Mouse (Mus musculus) kidney, embryonic 15.5 days (tissue): Measurements from ENCODE around the gene Jph2. TPM values are rescaled to one million over a fixed set of nuclear protein-coding genes. Genes with fewer than 3 reads are reported as not detected.
A peak's percentile ranks its signal among the peaks of the same experiment; 100 is the strongest.

Source experiments
- ATAC-seq: fragments of 200-750 bp; cut with Nextera tagmentation; replicated peaks from 2 replicates; pipeline ENCODE4 v1.8.0; 2017; ENCODE audit warnings: moderate TSS enrichment; ENCODE audit not compliant: low FRiP score
- H3K27ac ChIP-seq: fragments of 300-500 bp; sonication (generic); 2 replicates; pipeline ENCODE4 v1.5.1; 2015; ENCODE audit warnings: mild to moderate bottlenecking, inconsistent platforms
- H3K27me3 ChIP-seq: fragments of 300-500 bp; sonication (generic); 2 replicates; pipeline ENCODE4 v1.6.1; 2015; ENCODE audit warnings: inconsistent platforms
- H3K36me3 ChIP-seq: fragments of 300-500 bp; sonication (generic); 2 replicates; pipeline ENCODE4 v1.6.1; 2015; ENCODE audit warnings: inconsistent platforms
- H3K4me1 ChIP-seq: fragments of 300-500 bp; sonication (generic); 2 replicates; pipeline ENCODE4 v1.6.1; 2015; ENCODE audit warnings: inconsistent platforms
- H3K4me2 ChIP-seq: fragments of 300-500 bp; sonication (generic); 2 replicates; pipeline ENCODE4 v1.6.1; 2015; ENCODE audit warnings: moderate library complexity, mild to moderate bottlenecking, inconsistent platforms
- H3K4me3 ChIP-seq: fragments of 300-500 bp; sonication (generic); replicated peaks from 2 replicates; pipeline ENCODE4 v1.5.1; 2015; ENCODE audit warnings: mild to moderate bottlenecking, inconsistent platforms
- H3K9ac ChIP-seq: fragments of 300-500 bp; sonication (generic); 2 replicates; pipeline ENCODE4 v1.6.1; 2015; ENCODE audit warnings: mild to moderate bottlenecking, inconsistent platforms
- H3K9me3 ChIP-seq: fragments of 300-500 bp; sonication (generic); replicated peaks from 2 replicates; pipeline ENCODE4 v1.6.1; 2016; ENCODE audit warnings: inconsistent platforms
- WGBS: fragments of 180-500 bp; shearing (Covaris S2); methylation state at CpG from one replicate; pipeline ENCODE4 v1.1.7; 2015; ENCODE audit warnings: mixed read lengths; 5-methylcytosine and 5-hydroxymethylcytosine counted together
- polyA plus RNA-seq: library from polyadenylated mRNA; unstranded; fragments of >200 nt; fragmentation: Nextera tagmentation; extraction: Ambion mirVana; gene quantifications from 2 replicates; pipeline ENCODE4 v1.2.1, GENCODE M21; 2015

Gene Jph2
- 2.5 and 4.2 TPM in 2 replicates for polyA plus RNA-seq

- no peaks in the 10 kb centered on the region for H3K9me3 ChIP-seq
- peak within 1 kb of the TSS; percentile 41 for H3K4me3 ChIP-seq
- peak within 1 kb of the TSS; percentile 35; the same call in 1 of the 2 replicates for H3K9ac ChIP-seq
- ATAC-seq, result peak; percentile 84
- WGBS, result 3% methylated on average over 10 of the region's 10 CpGs
- no peaks in the 10 kb centered on the region for H3K27me3 ChIP-seq
- peaks cover 21% of the 10 kb centered on the region for H3K4me1 ChIP-seq
- H3K36me3 ChIP-seq, result no peaks in the 10 kb centered on the region
- H3K27ac ChIP-seq, result peak within 1 kb of the TSS; percentile 72
- peak within 1 kb of the TSS; percentile 62 for H3K4me2 ChIP-seq
These were observed at the start of gene Jph2 for GRCm38 (mm10) chr2:163397905-163398304. Gene Jph2, minus strand, starts transcription at chr2:163397993.

- Histone ChIP-seq H3K4me2 (no peak overlapping the region), H3K9me3 (no peaks in the 10 kb centered on the region), H3K4me3 (no peak overlapping the region), H3K9ac (no peak overlapping the region), H3K36me3 (no peaks in the 10 kb centered on the region), H3K4me1 (no peaks in the 10 kb centered on the region), H3K27ac (no peak overlapping the region), H3K27me3 (peaks cover 4% of the 10 kb centered on the region; the same call in 1 of the 2 replicates)
- ATAC-seq, result no peak
- 84% methylated on average over 12 of the region's 12 CpGs for WGBS
These were observed 49.6 kb upstream of the Jph2 start for GRCm38 (mm10) chr2:163447375-163447774.

DNA sequence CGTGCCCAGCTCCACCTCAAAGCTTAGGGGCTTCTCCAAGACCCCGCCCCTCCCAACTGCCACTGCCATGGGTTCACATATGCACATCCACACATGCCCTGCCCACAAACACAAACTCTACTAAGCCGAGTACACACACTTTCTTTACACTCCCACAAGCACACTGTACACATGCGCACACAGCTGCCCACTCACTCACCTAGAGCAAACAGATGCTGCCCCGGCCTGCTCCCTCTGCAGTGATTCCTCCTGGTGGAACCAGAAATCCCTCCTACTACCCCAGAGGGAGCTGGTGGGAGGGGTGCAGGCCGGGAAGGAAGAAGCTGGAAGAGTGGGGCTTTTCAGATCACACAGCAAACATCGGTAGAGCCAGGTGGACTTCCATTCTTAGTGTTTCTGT lies 46.2 kb upstream of the Jph2 start:
- H3K9me3 ChIP-seq, result no peaks in the 10 kb centered on the region
- no peak overlapping the region for H3K9ac ChIP-seq
- WGBS, result 66% methylated on average over 7 of the region's 7 CpGs
- H3K4me2 ChIP-seq, result no peak overlapping the region
- H3K4me1 ChIP-seq, result peaks cover 1% of the 10 kb centered on the region
- no peaks in the 10 kb centered on the region for H3K36me3 ChIP-seq
- H3K27me3 ChIP-seq, result peaks cover 6% of the 10 kb centered on the region
- H3K4me3 ChIP-seq, result no peak overlapping the region
- ATAC-seq, result no peak
- no peak overlapping the region for H3K27ac ChIP-seq

- no peak overlapping the region for H3K27ac ChIP-seq
- H3K4me3 ChIP-seq, result no peak overlapping the region
- WGBS, result 65% methylated on average over 6 of the region's 6 CpGs
- H3K9ac ChIP-seq, result no peak overlapping the region
- H3K27me3 ChIP-seq, result peaks cover 11% of the 10 kb centered on the region
- peaks cover 6% of the 10 kb centered on the region for H3K4me1 ChIP-seq
- no peaks in the 10 kb centered on the region for H3K9me3 ChIP-seq
- H3K36me3 ChIP-seq, result no peaks in the 10 kb centered on the region
- H3K4me2 ChIP-seq, result no peak overlapping the region
- ATAC-seq, result no peak
These were observed 45.8 kb upstream of the Jph2 start for GRCm38 (mm10) chr2:163443543-163443942.

GRCm38 (mm10) chr2:163439488-163439887 lies 41.7 kb upstream of the Jph2 start:
- Histone ChIP-seq H3K36me3 (no peaks in the 10 kb centered on the region), H3K4me3 (no peak overlapping the region), H3K27me3 (peaks cover 30% of the 10 kb centered on the region), H3K4me2 (no peak overlapping the region), H3K27ac (no peak overlapping the region), H3K9ac (no peak overlapping the region), H3K9me3 (no peaks in the 10 kb centered on the region), H3K4me1 (peaks cover 11% of the 10 kb centered on the region)
- 61% methylated on average over 1 of the region's 1 CpGs for WGBS
- no peak for ATAC-seq

- WGBS, result 1% methylated on average over 30 of the region's 30 CpGs
- Histone ChIP-seq H3K4me1 (peaks cover 11% of the 10 kb centered on the region), H3K36me3 (no peaks in the 10 kb centered on the region), H3K4me2 (peak overlapping the region; percentile 61), H3K9me3 (no peaks in the 10 kb centered on the region), H3K9ac (no peak overlapping the region), H3K4me3 (peak overlapping the region; percentile 38), H3K27me3 (peaks cover 30% of the 10 kb centered on the region), H3K27ac (no peak overlapping the region)
- ATAC-seq, result 0 out of 2 replicates have a peak, but pooled peaks have one; percentile 22
These were observed 41.0 kb upstream of the Jph2 start for GRCm38 (mm10) chr2:163438619-163439451.

DNA sequence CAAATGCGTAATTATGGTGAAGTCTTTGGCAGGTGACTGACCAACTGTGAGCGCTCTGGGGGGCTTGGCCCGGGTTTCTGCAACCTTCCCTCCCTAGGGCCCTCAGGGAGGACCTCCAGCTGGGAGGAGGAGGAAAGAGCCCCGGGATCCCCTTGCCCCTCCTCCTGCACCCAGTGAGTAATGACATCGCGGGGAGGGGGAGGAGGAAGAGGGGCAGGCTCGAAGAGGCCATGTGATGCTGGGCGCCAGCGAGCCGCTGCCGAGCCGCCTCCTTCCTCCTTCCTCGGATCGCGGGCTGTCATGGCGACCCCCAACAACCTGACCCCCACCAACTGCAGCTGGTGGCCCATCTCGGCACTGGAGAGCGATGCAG lies 40.4 kb upstream of the Jph2 start, which contains the start of gene Gdap1l1:
Gdap1l1 (plus strand) TSS at position 231 of the 373 bp plus-strand sequence.
- peaks cover 11% of the 10 kb centered on the region for H3K4me1 ChIP-seq

DNA sequence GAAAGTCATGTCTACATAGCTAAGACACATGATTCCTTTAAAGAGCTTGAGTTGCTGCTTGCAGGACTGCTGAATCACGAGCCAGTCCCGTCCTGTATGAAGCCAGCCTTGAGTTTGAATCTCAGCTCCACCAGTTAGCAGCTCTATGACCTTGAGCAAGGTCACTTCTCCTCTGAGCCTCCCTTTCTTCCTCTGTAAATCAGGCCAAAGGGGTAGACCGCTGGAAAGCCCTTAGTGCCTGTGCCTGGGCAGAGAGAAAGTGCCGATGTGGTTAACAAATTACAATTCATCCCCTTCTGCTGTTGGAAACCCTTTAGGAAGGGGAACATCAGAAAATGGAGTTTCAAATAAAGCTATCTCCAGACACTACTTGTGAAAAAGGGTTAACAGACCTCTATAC lies 40.0 kb upstream of the Jph2 start:
- Histone ChIP-seq H3K9me3 (no peaks in the 10 kb centered on the region), H3K4me3 (no peak overlapping the region), H3K4me2 (peak overlapping the region; percentile 61; the same call in 1 of the 2 replicates), H3K9ac (no peak overlapping the region), H3K27me3 (peaks cover 30% of the 10 kb centered on the region), H3K4me1 (peaks cover 11% of the 10 kb centered on the region), H3K27ac (no peak overlapping the region), H3K36me3 (no peaks in the 10 kb centered on the region)
- no peak for ATAC-seq
- WGBS, result 34% methylated on average over 4 of the region's 4 CpGs

More for the DNA sequence above, 40.4 kb upstream of the Jph2 start, which contains the start of gene Gdap1l1:
- no peaks in the 10 kb centered on the region for H3K36me3 ChIP-seq
- H3K27me3 ChIP-seq, result peaks cover 30% of the 10 kb centered on the region
- no peaks in the 10 kb centered on the region for H3K9me3 ChIP-seq
- 1% methylated on average over 18 of the region's 18 CpGs for WGBS
- no peak for ATAC-seq
- no peak within 1 kb of the TSS for H3K9ac ChIP-seq
- H3K4me2 ChIP-seq, result peak within 1 kb of the TSS; percentile 61
- no peak within 1 kb of the TSS for H3K27ac ChIP-seq
- peak within 1 kb of the TSS; percentile 38 for H3K4me3 ChIP-seq

DNA sequence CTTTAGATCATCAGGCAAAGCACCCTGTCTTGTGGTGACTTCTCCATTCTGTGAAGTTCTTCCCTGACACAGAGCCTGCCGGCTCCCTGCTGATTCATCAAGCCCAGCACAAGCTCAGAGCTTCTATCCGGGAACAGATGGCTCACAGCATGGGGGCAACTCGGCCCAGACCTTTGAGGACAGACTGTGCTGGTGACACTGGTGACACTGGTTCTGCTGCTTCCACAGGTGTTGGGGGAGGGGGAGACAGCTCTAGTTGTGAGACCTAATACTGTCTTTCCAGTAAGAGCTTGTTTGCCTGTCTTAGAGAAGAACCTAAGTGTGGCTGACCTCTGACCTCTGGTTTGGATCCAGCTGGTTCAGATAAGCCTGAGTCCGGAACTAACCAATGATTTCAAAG lies 36.2 kb upstream of the Jph2 start:
- 25% methylated on average over 4 of the region's 4 CpGs for WGBS
- Histone ChIP-seq H3K9me3 (no peaks in the 10 kb centered on the region), H3K9ac (no peak overlapping the region), H3K36me3 (no peaks in the 10 kb centered on the region), H3K4me3 (no peak overlapping the region), H3K4me1 (peaks cover 9% of the 10 kb centered on the region), H3K27me3 (peaks cover 24% of the 10 kb centered on the region), H3K4me2 (no peak overlapping the region), H3K27ac (no peak overlapping the region)
- no peak for ATAC-seq

DNA sequence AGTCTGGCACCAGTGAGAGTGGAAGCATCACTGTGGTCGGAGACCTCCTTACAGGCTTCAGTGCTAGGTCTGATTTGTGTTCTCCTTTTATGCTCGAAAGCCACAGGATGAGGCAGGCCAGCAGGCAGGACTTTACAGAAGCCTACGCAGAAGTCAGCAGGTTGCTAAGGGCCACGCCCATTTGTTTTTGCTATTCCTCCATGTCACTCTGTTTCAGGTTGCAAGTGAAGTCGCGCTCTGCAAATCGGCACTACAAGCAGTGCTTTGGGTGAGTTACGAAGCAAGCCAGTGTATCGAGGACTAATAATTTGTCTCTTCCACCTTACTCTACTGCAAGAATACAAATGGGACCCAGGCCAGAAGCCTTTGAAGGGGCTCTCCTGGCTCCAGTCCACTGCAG lies 33.5 kb upstream of the Jph2 start:
- WGBS, result 80% methylated on average over 9 of the region's 9 CpGs
- ATAC-seq, result no peak

DNA sequence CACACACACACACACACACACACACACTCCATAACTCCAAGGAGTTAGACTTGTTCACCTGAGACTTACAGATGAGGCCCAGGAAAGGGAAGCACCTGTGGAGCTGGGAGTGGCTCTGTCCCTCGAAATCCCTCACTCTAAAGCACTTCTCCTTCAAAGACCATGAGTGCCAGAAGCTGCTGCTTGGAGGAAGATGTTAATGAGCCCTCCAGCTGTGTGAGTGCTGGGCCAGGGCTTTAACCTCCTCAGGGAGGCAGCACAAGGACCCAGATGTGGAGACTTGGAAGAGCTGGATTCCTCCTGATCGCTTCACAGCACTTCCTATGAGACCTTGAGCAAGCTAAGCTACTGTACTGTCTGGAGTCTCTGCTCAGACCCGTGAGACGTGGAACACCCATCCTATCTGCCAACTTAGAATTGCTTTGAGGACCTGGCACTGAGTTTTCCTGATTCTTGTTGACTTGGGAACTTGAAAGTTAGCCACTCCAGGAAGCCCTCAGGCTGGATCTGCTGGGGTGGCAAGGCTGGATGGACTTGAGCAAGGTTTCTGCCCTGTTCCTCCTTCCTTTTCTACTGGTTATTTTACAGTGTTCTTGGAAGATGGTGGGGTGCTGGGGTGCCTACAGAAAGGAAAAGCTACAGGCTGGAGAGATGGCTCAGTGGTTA lies 30.7 kb upstream of the Jph2 start:
- Histone ChIP-seq H3K27ac (no peak overlapping the region), H3K36me3 (no peaks in the 10 kb centered on the region), H3K9ac (no peak overlapping the region), H3K9me3 (no peaks in the 10 kb centered on the region), H3K4me2 (no peak overlapping the region), H3K4me1 (no peaks in the 10 kb centered on the region), H3K4me3 (no peak overlapping the region), H3K27me3 (no peaks in the 10 kb centered on the region)
- no peak for ATAC-seq
- WGBS, result 40% methylated on average over 4 of the region's 4 CpGs

More for the DNA sequence above, 33.5 kb upstream of the Jph2 start:
- Histone ChIP-seq H3K4me2 (no peak overlapping the region), H3K9me3 (no peaks in the 10 kb centered on the region), H3K4me1 (no peaks in the 10 kb centered on the region), H3K27me3 (no peaks in the 10 kb centered on the region), H3K36me3 (no peaks in the 10 kb centered on the region), H3K4me3 (no peak overlapping the region), H3K9ac (no peak overlapping the region), H3K27ac (no peak overlapping the region)

GRCm38 (mm10) chr2:163424597-163424996 lies 26.8 kb upstream of the Jph2 start, which contains the start of gene Oser1:
Gene Oser1, minus strand, starts transcription at chr2:163424697.
- no peak for ATAC-seq
- Histone ChIP-seq H3K27ac (no peak within 1 kb of the TSS), H3K27me3 (no peaks in the 10 kb centered on the region), H3K9ac (no peak within 1 kb of the TSS), H3K4me3 (no peak within 1 kb of the TSS), H3K9me3 (no peaks in the 10 kb centered on the region), H3K4me1 (peaks cover 11% of the 10 kb centered on the region), H3K4me2 (no peak within 1 kb of the TSS), H3K36me3 (peaks cover 6% of the 10 kb centered on the region; the same call in 1 of the 2 replicates)
- 88% methylated on average over 6 of the region's 6 CpGs for WGBS
